Mouse (Mus musculus) liver, postnatal 0 days (tissue): ENCODE measurements around the gene Mastl. TPM values are rescaled to one million over a fixed set of nuclear protein-coding genes. Genes with fewer than 3 reads are reported as not detected.
A peak's percentile ranks its signal among the peaks of the same experiment; 100 is the strongest.

ENCODE experiments used
- ATAC-seq: fragments of 200-750 bp; cut with Nextera tagmentation; 2 replicates; pipeline ENCODE4 v1.8.0; 2017; ENCODE audit warnings: mild to moderate bottlenecking, moderate library complexity
- DNase-seq: peaks from one replicate; pipeline ENCODE4 v3.0.0-alpha.2; 2016
- H3K27ac ChIP-seq: fragments of 300-500 bp; sonication (generic); 2 replicates; pipeline ENCODE4 v1.5.1; 2014; ENCODE audit warnings: antibody characterized with exemption, moderate library complexity, mild to moderate bottlenecking, low read depth
- H3K27me3 ChIP-seq: fragments of 300-500 bp; sonication (generic); 2 replicates; pipeline ENCODE4 v1.6.1; 2014; ENCODE audit warnings: low read length, control low read depth, mixed read lengths; ENCODE audit not compliant: insufficient read depth
- H3K36me3 ChIP-seq: fragments of 300-500 bp; sonication (generic); replicated peaks from 2 replicates; pipeline ENCODE4 v1.6.1; 2014; ENCODE audit warnings: mild to moderate bottlenecking, control low read depth, low read length, moderate library complexity, mixed read lengths; ENCODE audit not compliant: insufficient read depth
- H3K4me1 ChIP-seq: fragments of 300-500 bp; sonication (generic); 2 replicates; pipeline ENCODE4 v1.6.1; 2014; ENCODE audit warnings: antibody characterized with exemption, mild to moderate bottlenecking, control low read depth; ENCODE audit not compliant: insufficient read depth
- H3K4me2 ChIP-seq: fragments of 300-500 bp; sonication (generic); 2 replicates; pipeline ENCODE4 v1.6.1; 2014; ENCODE audit warnings: low read depth, mild to moderate bottlenecking, low read length, moderate library complexity, mixed read lengths
- H3K4me3 ChIP-seq: fragments of 300-500 bp; sonication (generic); 2 replicates; pipeline ENCODE4 v1.5.1; 2014; ENCODE audit warnings: low read depth, low read length
- H3K9ac ChIP-seq: fragments of 300-500 bp; sonication (generic); replicated peaks from 2 replicates; pipeline ENCODE4 v1.6.1; 2014; ENCODE audit warnings: mild to moderate bottlenecking, moderate library complexity
- H3K9me3 ChIP-seq: fragments of 300-500 bp; sonication (generic); 2 replicates; pipeline ENCODE4 v1.6.1; 2016; ENCODE audit warnings: mild to moderate bottlenecking, control low read depth, low read length, mixed read lengths
- CTCF ChIP-seq: sonication (generic); IDR thresholded peaks from 2 replicates; pipeline ENCODE4 v1.5.1; 2016; ENCODE audit warnings: antibody characterized with exemption, low read depth
- EP300 ChIP-seq: IDR thresholded peaks from 2 replicates; pipeline ENCODE4 v1.6.1; 2016; ENCODE audit warnings: antibody characterized with exemption, low read depth, mild to moderate bottlenecking
- WGBS: fragments of 180-500 bp; shearing (Covaris S2); extraction: QIAGEN DNeasy Blood & Tissue Kit; methylation state at CpG from one replicate; pipeline ENCODE4 v1.1.7; 2014; ENCODE audit not compliant: insufficient replicate concordance; 5-methylcytosine and 5-hydroxymethylcytosine counted together
- polyA plus RNA-seq: library from polyadenylated mRNA; unstranded; fragments of >200 nt; fragmentation: Nextera tagmentation; extraction: Ambion mirVana; gene quantifications from 2 replicates; pipeline ENCODE4 v1.2.1, GENCODE M21; 2015

Mastl gene
- 1.9 and 2.3 TPM in 2 replicates for polyA plus RNA-seq

DNA sequence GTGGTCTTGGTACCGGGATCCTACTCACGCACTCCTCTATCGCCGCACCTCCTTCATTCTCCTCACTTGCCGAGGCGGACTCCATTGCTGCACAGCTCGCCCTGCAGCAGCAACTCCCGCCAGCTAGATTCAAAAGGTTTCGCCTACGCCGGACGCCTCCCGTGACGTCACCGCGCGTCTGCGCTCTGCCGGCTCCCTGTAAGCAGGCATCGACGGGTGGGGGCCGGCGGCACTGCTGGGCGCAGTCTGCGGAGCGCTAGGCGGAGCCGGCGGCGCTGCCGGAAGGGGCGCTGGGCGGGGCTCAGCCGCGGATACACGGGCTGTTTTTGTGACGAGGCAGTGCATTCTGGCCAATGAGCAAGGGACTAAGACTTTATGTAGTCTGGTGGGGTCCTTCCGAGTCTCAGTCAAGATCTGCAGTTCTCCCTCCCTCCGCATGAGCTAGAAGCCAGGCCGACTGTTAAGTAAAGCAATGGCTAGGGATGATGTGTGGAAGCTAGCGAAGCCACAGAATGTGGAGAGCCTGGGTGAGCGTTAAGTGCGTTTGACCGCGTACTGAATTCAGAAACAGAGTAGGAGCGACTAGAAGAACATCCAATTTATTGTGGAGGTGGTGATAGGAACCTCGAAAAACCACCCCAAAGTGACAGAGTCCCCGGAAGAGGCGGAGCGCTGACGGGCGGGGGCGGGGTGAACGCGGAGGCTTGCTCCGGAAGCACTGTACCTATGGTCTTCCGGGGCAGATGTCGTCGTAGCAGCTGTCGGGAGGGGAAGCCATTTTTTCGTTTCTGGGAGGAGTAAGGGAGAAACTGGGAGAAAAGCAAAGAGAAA, at the start of gene Mastl, which contains the start of gene Yme1l1:
Gene Mastl (minus strand): TSS at position 248 of the 831 bp plus-strand sequence.
Gene Yme1l1 (plus strand): TSS at position 593 of the 831 bp plus-strand sequence.
- peak within 1 kb of the TSS; percentile 91 for H3K9ac ChIP-seq
- H3K4me2 ChIP-seq, result peak within 1 kb of the TSS; percentile 91
- H3K36me3 ChIP-seq, result no peaks in the 10 kb centered on the region
- under 1% methylated on average over 61 of the region's 61 CpGs for WGBS
- DNase-seq (peak; percentile 98), ATAC-seq (peak; percentile 97)
- TF ChIP-seq EP300 (peak; percentile 58; the same call in 1 of the 2 replicates), CTCF (no peak; the same call in none of the 2 replicates)
- H3K27ac ChIP-seq, result peak within 1 kb of the TSS; percentile 100
- peak within 1 kb of the TSS; percentile 86 for H3K4me3 ChIP-seq
- no peaks in the 10 kb centered on the region for H3K9me3 ChIP-seq
- no peaks in the 10 kb centered on the region for H3K27me3 ChIP-seq
- H3K4me1 ChIP-seq, result peaks cover 20% of the 10 kb centered on the region

DNA sequence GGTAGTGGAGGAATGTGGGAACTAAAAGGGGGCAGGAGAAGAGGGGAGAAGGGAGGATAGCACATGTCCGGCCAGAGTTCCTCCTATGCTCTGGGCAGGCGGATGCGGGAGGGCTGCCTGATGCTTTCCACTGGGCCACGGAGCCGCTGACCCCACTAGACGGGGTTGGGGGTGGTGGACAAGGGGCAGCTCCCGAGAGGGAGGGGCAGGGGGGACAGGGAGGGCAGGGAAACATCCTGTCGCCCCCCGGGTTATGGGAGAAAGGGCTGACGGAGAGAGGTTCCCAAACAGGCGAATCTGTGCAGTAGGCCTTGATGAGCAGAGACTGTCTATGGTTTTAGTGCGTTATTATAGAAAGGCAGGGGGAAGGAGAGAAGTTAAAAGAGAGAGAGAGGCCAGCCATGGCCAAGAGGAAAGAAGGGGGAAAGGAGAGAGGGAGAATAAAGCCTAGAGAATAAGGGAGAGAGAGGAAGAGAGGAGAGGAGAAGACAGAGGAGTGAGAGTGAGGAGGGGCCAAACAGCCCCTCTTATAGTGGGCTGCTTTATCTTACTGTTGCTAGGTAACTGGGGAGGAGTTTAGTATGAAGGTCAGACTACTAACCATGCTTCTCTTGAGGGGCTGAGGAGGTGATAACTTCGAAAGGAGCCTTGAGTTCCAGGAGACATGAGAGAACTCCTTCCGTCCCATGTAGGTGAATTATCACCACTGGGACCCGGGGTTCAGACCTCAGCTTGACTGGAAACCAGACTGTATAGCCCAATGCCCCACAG, 47.3 kb upstream of the Mastl start:
- Histone ChIP-seq H3K4me2 (no peak overlapping the region), H3K9ac (no peak overlapping the region), H3K27me3 (no peaks in the 10 kb centered on the region), H3K36me3 (peaks cover 15% of the 10 kb centered on the region), H3K27ac (no peak overlapping the region), H3K9me3 (no peaks in the 10 kb centered on the region), H3K4me1 (no peaks in the 10 kb centered on the region), H3K4me3 (no peak overlapping the region)
- no peak for ATAC-seq
- no peak for DNase-seq
- TF ChIP-seq EP300, result no peak
- no peak for TF ChIP-seq CTCF
- 64% methylated on average over 15 of the region's 15 CpGs for WGBS

GRCm38 (mm10) chr2:23201034-23201433, 45.2 kb upstream of the Mastl start:
- 51% methylated on average over 1 of the region's 1 CpGs for WGBS
- no peaks in the 10 kb centered on the region for H3K4me1 ChIP-seq
- no peak for TF ChIP-seq EP300
- no peak for TF ChIP-seq CTCF

GRCm38 (mm10) chr2:23194366-23194765, 38.5 kb upstream of the Mastl start:
- Histone ChIP-seq H3K36me3 (peaks cover 66% of the 10 kb centered on the region), H3K9ac (no peak overlapping the region), H3K27ac (no peak overlapping the region), H3K4me1 (no peaks in the 10 kb centered on the region), H3K27me3 (no peaks in the 10 kb centered on the region), H3K9me3 (no peaks in the 10 kb centered on the region), H3K4me2 (no peak overlapping the region), H3K4me3 (no peak overlapping the region)
- TF ChIP-seq EP300, result no peak
- TF ChIP-seq CTCF, result no peak
- DNase-seq (no peak), ATAC-seq (no peak)
- WGBS, result 71% methylated on average over 1 of the region's 1 CpGs

More at GRCm38 (mm10) chr2:23201034-23201433, 45.2 kb upstream of the Mastl start:
- Histone ChIP-seq H3K27me3 (no peaks in the 10 kb centered on the region), H3K9me3 (no peaks in the 10 kb centered on the region), H3K36me3 (peaks cover 22% of the 10 kb centered on the region), H3K27ac (no peak overlapping the region), H3K4me2 (no peak overlapping the region), H3K4me3 (no peak overlapping the region), H3K9ac (no peak overlapping the region)
- ATAC-seq, result no peak
- no peak for DNase-seq

- ATAC-seq, result no peak
- WGBS, result 69% methylated on average over 3 of the region's 3 CpGs
- H3K36me3 ChIP-seq, result peaks cover 64% of the 10 kb centered on the region
These were observed 16.5 kb upstream of the Mastl start for GRCm38 (mm10) chr2:23172305-23172704.

GRCm38 (mm10) chr2:23156608-23157081, 821 bp upstream of the Mastl start:
- Histone ChIP-seq H3K27ac (peak overlapping the region; percentile 100), H3K4me1 (peaks cover 20% of the 10 kb centered on the region), H3K9me3 (no peaks in the 10 kb centered on the region), H3K36me3 (0 out of 2 replicates have a peak, but pooled peaks cover 2% of the 10 kb centered on the region), H3K27me3 (no peaks in the 10 kb centered on the region), H3K4me3 (peak overlapping the region; percentile 86), H3K9ac (peak overlapping the region; percentile 91), H3K4me2 (peak overlapping the region; percentile 91)
- ATAC-seq (no peak), DNase-seq (no peak)
- TF ChIP-seq EP300, result no peak
- TF ChIP-seq CTCF, result no peak
- under 1% methylated on average over 17 of the region's 17 CpGs for WGBS

More at GRCm38 (mm10) chr2:23172305-23172704, 16.5 kb upstream of the Mastl start:
- Histone ChIP-seq H3K4me2 (no peak overlapping the region), H3K9me3 (no peaks in the 10 kb centered on the region), H3K4me3 (no peak overlapping the region), H3K27ac (no peak overlapping the region), H3K9ac (no peak overlapping the region), H3K27me3 (no peaks in the 10 kb centered on the region), H3K4me1 (no peaks in the 10 kb centered on the region)
- DNase-seq, result no peak
- TF ChIP-seq CTCF (no peak), EP300 (no peak)
